9 mouse cellular contexts compared by ENCODE assay signal in genomic region chr13:53471411-53471810, GRCm38 (mm10). TPM values are rescaled to one million over a fixed set of nuclear protein-coding genes. Genes with fewer than 3 reads are reported as not detected.
DNase-seq lines count a peak whose midpoint lies in the region; ATAC-seq and TF ChIP-seq lines count a peak whose summit lies in the region.
"Had no signal": no experiment of that assay in that cellular context is flagged by ENCODE, and none has a peak within 500 bp of the region (broad histone marks: within the 10 kb centered on the region; RNA-seq: fewer than 3 reads in every experiment).

No protein-coding gene starts in this region.

- no peak overlapping the region for H3K9ac ChIP-seq in heart, embryonic 15.5 days
- H3K9ac ChIP-seq in embryonic facial prominence, embryonic 11.5 days (replicated peaks; ENCODE audit: low read length): peak overlapping the region; percentile 80
- no peak overlapping the region; the same call in 1 of the 2 replicates for H3K9ac ChIP-seq in embryonic facial prominence, embryonic 15.5 days
- no peak overlapping the region for H3K9ac ChIP-seq in limb, embryonic 15.5 days

- peak overlapping the region; percentile 87 for H3K4me2 ChIP-seq in heart, embryonic 15.5 days
- peak overlapping the region; percentile 86 for H3K4me2 ChIP-seq in embryonic facial prominence, embryonic 11.5 days (ENCODE audit: low read depth, low read length)
- H3K4me2 ChIP-seq in embryonic facial prominence, embryonic 15.5 days (replicated peaks): peak overlapping the region; percentile 89
- peak overlapping the region; percentile 89 for H3K4me2 ChIP-seq in limb, embryonic 15.5 days

- H3K9me3 ChIP-seq in heart, embryonic 15.5 days (replicated peaks): no peaks in the 10 kb centered on the region
- no peaks in the 10 kb centered on the region for H3K9me3 ChIP-seq in embryonic facial prominence, embryonic 11.5 days (replicated peaks; ENCODE audit: control insufficient read depth, low read length)
- no peaks in the 10 kb centered on the region for H3K9me3 ChIP-seq in embryonic facial prominence, embryonic 15.5 days (replicated peaks)
- H3K9me3 ChIP-seq in limb, embryonic 15.5 days: no peaks in the 10 kb centered on the region

- intact Hi-C loops in heart, postnatal 10 days (cut with DNase I): no loop called here

- TF ChIP-seq POLR2A in kidney, adult 2 months (IDR thresholded peaks at IDR 0.05; ENCODE audit: low read depth, low read length): no peak

- peak overlapping the region; percentile 59 for H3K4me3 ChIP-seq in heart, embryonic 15.5 days
- peak overlapping the region; percentile 69 for H3K4me3 ChIP-seq in embryonic facial prominence, embryonic 11.5 days (ENCODE audit: low read depth, low read length)
- peak overlapping the region; percentile 64 for H3K4me3 ChIP-seq in embryonic facial prominence, embryonic 15.5 days (replicated peaks)
- peak overlapping the region; percentile 59 for H3K4me3 ChIP-seq in limb, embryonic 15.5 days
- no peak overlapping the region for H3K4me3 ChIP-seq in kidney, adult 2 months (ENCODE audit: insufficient read depth, low read depth, low read length)

- TF ChIP-seq CTCF in kidney, adult 2 months (conservative IDR thresholded peaks at IDR 0.05; ENCODE audit: insufficient read depth, insufficient read length, low read depth, low read length): no peak

- H3K27me3 ChIP-seq in heart, embryonic 15.5 days: peaks cover 90% of the 10 kb centered on the region
- H3K27me3 ChIP-seq in embryonic facial prominence, embryonic 11.5 days (ENCODE audit: control insufficient read depth, insufficient read depth, low read length): peaks cover 23% of the 10 kb centered on the region
- H3K27me3 ChIP-seq in embryonic facial prominence, embryonic 15.5 days: peaks cover 76% of the 10 kb centered on the region
- peaks cover 72% of the 10 kb centered on the region for H3K27me3 ChIP-seq in limb, embryonic 15.5 days
- H3K27me3 ChIP-seq in kidney, adult 2 months (replicated peaks; ENCODE audit: control insufficient read depth, insufficient read depth, low read length): peaks cover 2% of the 10 kb centered on the region

- no peak for DNase-seq in heart, postnatal 10 days
- DNase-seq in embryonic facial prominence, embryonic 11.5 days (ENCODE audit: low spot score): peak; percentile 19
- no peak for DNase-seq in adrenal gland, postnatal 10 days
- DNase-seq in kidney, adult 2 months: no peak
- no peak for DNase-seq in cerebellum, postnatal 36 days

- no peak for ATAC-seq in heart, embryonic 15.5 days (replicated peaks; ENCODE audit: insufficient number of reproducible peaks, insufficient read depth, low FRiP score, low read depth)
- ATAC-seq in embryonic facial prominence, embryonic 11.5 days (replicated peaks; ENCODE audit: insufficient number of reproducible peaks, low FRiP score, low TSS enrichment, low read depth): no peak
- no peak for ATAC-seq in embryonic facial prominence, embryonic 15.5 days (ENCODE audit: insufficient number of reproducible peaks, low FRiP score, low TSS enrichment, low read depth)
- ATAC-seq in limb, embryonic 15.5 days (ENCODE audit: insufficient number of reproducible peaks, low FRiP score, low TSS enrichment, low read depth): no peak

- WGBS in heart, embryonic 15.5 days: 24% methylated on average over 6 of the region's 6 CpGs
- WGBS in embryonic facial prominence, embryonic 11.5 days: 4% methylated on average over 6 of the region's 6 CpGs
- 14% methylated on average over 6 of the region's 6 CpGs for WGBS in embryonic facial prominence, embryonic 15.5 days
- WGBS in limb, embryonic 15.5 days: 15% methylated on average over 6 of the region's 6 CpGs
- 15% methylated on average over 6 of the region's 6 CpGs for WGBS in kidney, adult 2 months

- peaks cover 22% of the 10 kb centered on the region for H3K4me1 ChIP-seq in heart, embryonic 15.5 days (replicated peaks)
- peaks cover 1% of the 10 kb centered on the region; the same call in 1 of the 2 replicates for H3K4me1 ChIP-seq in embryonic facial prominence, embryonic 11.5 days (ENCODE audit: control insufficient read depth, insufficient read depth, low read length)
- H3K4me1 ChIP-seq in embryonic facial prominence, embryonic 15.5 days: peaks cover 34% of the 10 kb centered on the region
- H3K4me1 ChIP-seq in limb, embryonic 15.5 days: peaks cover 33% of the 10 kb centered on the region
- H3K4me1 ChIP-seq in kidney, adult 2 months (ENCODE audit: control insufficient read depth, insufficient read depth, low read length): no peaks in the 10 kb centered on the region

- no peaks in the 10 kb centered on the region for H3K36me3 ChIP-seq in heart, embryonic 15.5 days
- H3K36me3 ChIP-seq in embryonic facial prominence, embryonic 11.5 days (replicated peaks; ENCODE audit: control insufficient read depth, insufficient read depth, low read depth, low read length): no peaks in the 10 kb centered on the region
- no peaks in the 10 kb centered on the region for H3K36me3 ChIP-seq in embryonic facial prominence, embryonic 15.5 days
- no peaks in the 10 kb centered on the region for H3K36me3 ChIP-seq in limb, embryonic 15.5 days
- H3K36me3 ChIP-seq in kidney, adult 2 months (ENCODE audit: control insufficient read depth, insufficient read depth, low read length): no peaks in the 10 kb centered on the region

- no peak overlapping the region for H3K27ac ChIP-seq in heart, embryonic 15.5 days
- H3K27ac ChIP-seq in embryonic facial prominence, embryonic 11.5 days (replicated peaks; ENCODE audit: low read depth, low read length): peak overlapping the region; percentile 60
- no peak overlapping the region; the same call in 1 of the 2 replicates for H3K27ac ChIP-seq in embryonic facial prominence, embryonic 15.5 days (replicated peaks)
- H3K27ac ChIP-seq in limb, embryonic 15.5 days: no peak overlapping the region
- H3K27ac ChIP-seq in kidney, adult 2 months (ENCODE audit: insufficient read depth, low read depth, low read length): no peak overlapping the region

RNA-seq across cellular contexts. Expression of gene Msx2, which starts 1.5 kb away (rescaled TPM):
- polyA plus RNA-seq in heart, embryonic 15.5 days (2015; fragmentation: Nextera tagmentation; extraction: Ambion mirVana): 2.4 TPM in 2 replicates
- total RNA-seq in heart, postnatal 10 days (2021): 1 to 10 TPM in 1 of 2 experiments, under 1 TPM in 1; 0.79 to 1.1 TPM
- 31.2 and 41.2 TPM in 2 replicates for polyA plus RNA-seq in embryonic facial prominence, embryonic 11.5 days (2014; fragmentation: Nextera tagmentation; extraction: Ambion mirVana)
- 19.3 and 22.9 TPM in 2 replicates for polyA plus RNA-seq in embryonic facial prominence, embryonic 15.5 days (2015; fragmentation: Nextera tagmentation; extraction: Ambion mirVana)
- polyA plus RNA-seq in limb, embryonic 15.5 days (2015; fragmentation: Nextera tagmentation; extraction: Ambion mirVana): 22.7 and 25.4 TPM in 2 replicates
- total RNA-seq in adrenal gland, postnatal 10 days (2021): under 1 TPM in 1 of 2 experiments, not detected in 1; 0.15 TPM
- polyA plus RNA-seq in kidney, adult 2 months (2012; rRNA removed): 0.29 and 0.34 TPM in 2 replicates
- total RNA-seq: liver, adult 2 months had no signal
- polyA plus RNA-seq: liver, adult 2 months had no signal
